Mouse (Mus musculus) MEL (cell line): Measurements from ENCODE around the gene Ppm1f.

ENCODE experiments used
- CTCF ChIP-seq, 3 experiments: IDR thresholded peaks in 2 of 3; conservative IDR thresholded peaks in 1 of 3; 2 replicates each; pipeline ENCODE4 v1.5.1; 2011 to 2012; ENCODE audit warnings: low read length in 3 of 3, low read depth in 2 of 3, mild to moderate bottlenecking in 2 of 3, improper control_type of control experiment in 1 of 3, inconsistent platforms in 1 of 3, mixed read lengths in 1 of 3, moderate library complexity in 1 of 3; ENCODE audit not compliant: control insufficient read depth in 1 of 3, insufficient read depth in 1 of 3, poor library complexity in 1 of 3, severe bottlenecking in 1 of 3
- E2F4 ChIP-seq: IDR thresholded peaks from 2 replicates; pipeline ENCODE4 v1.6.1; 2011; ENCODE audit warnings: low read depth, low read length, improper control_type of control experiment, borderline replicate concordance
- GATA1 ChIP-seq: IDR thresholded peaks from 2 replicates; pipeline ENCODE4 v1.6.1; 2011; ENCODE audit warnings: low read depth, low read length, improper control_type of control experiment
- MEF2A ChIP-seq: IDR thresholded peaks from 2 replicates; pipeline ENCODE4 v1.6.1; 2014; ENCODE audit warnings: low read depth, mild to moderate bottlenecking, inconsistent platforms, low read length, improper control_type of control experiment; ENCODE audit not compliant: poor library complexity, insufficient replicate concordance, severe bottlenecking; ENCODE audit errors: extremely low read depth
- MXI1 ChIP-seq: IDR thresholded peaks from 2 replicates; pipeline ENCODE4 v1.6.1; 2011; ENCODE audit warnings: mild to moderate bottlenecking, low read depth, low read length, improper control_type of control experiment
- NELFE ChIP-seq: IDR thresholded peaks from 2 replicates; pipeline ENCODE4 v1.6.1; 2011; ENCODE audit warnings: low read depth, low read length, improper control_type of control experiment
- POLR2A ChIP-seq, 2 experiments: IDR thresholded peaks; 2 replicates each; pipeline ENCODE4 v1.6.1; 2011 to 2012; ENCODE audit warnings: low read length in 2 of 2, mild to moderate bottlenecking in 2 of 2, control low read depth in 1 of 2, improper control_type of control experiment in 1 of 2, low read depth in 1 of 2, moderate library complexity in 1 of 2; ENCODE audit not compliant: control insufficient read depth in 1 of 2, insufficient read depth in 1 of 2, poor library complexity in 1 of 2
- POLR2AphosphoS5 ChIP-seq: IDR thresholded peaks from 2 replicates; pipeline ENCODE4 v1.6.1; 2012; ENCODE audit warnings: low read depth, borderline replicate concordance, mild to moderate bottlenecking, inconsistent platforms, low read length, moderate library complexity, mixed read lengths
- RCOR1 ChIP-seq: IDR thresholded peaks from 2 replicates; pipeline ENCODE4 v1.6.1; 2012; ENCODE audit warnings: low read depth, mild to moderate bottlenecking, inconsistent platforms, low read length, improper control_type of control experiment
- TAL1 ChIP-seq: IDR thresholded peaks from 2 replicates; pipeline ENCODE4 v1.6.1; 2012; ENCODE audit warnings: mild to moderate bottlenecking, inconsistent platforms, low read length, moderate library complexity, mixed read lengths
- TCF12 ChIP-seq: IDR thresholded peaks from 2 replicates; pipeline ENCODE4 v1.6.1; 2014; ENCODE audit warnings: low read depth, mild to moderate bottlenecking, inconsistent platforms, low read length, improper control_type of control experiment, moderate library complexity
- UBTF ChIP-seq: IDR thresholded peaks from 2 replicates; pipeline ENCODE4 v1.6.1; 2012; ENCODE audit warnings: low read depth, mild to moderate bottlenecking, inconsistent platforms, low read length, improper control_type of control experiment, moderate library complexity, borderline replicate concordance; ENCODE audit not compliant: insufficient read depth
- ZMIZ1 ChIP-seq: IDR thresholded peaks from 2 replicates; pipeline ENCODE4 v1.6.1; 2012; ENCODE audit warnings: low read depth, mild to moderate bottlenecking, inconsistent platforms, low read length, improper control_type of control experiment, moderate library complexity

DNA sequence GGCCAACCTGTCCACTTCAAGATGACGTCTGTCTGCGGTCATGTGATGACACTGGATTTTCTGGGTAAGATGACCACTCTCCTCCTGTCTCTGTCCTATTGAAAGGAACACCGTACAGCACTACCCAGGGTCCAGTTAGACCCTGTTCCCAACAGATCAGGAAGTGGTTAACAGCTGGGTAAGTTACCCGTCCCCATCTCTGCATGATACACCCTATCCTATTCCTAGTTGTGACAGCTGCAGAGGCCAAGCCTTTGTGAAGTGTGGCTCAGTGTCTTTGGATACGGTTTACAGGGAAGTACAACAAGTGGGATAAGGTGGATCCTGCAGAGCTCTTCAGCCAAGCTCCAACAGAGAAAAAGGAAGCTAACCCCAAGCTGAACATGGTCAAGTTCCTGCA, 17.2 kb upstream of the Ppm1f start:
- TF ChIP-seq E2F4: no peak
- no peak for TF ChIP-seq MXI1
- no peak for TF ChIP-seq CTCF (IDR thresholded peaks at IDR 0.05 in 2 of 3, conservative IDR thresholded peaks at IDR 0.05 in 1 of 3; ENCODE audit: control insufficient read depth in 1 of 3, insufficient read depth in 1 of 3, low read depth in 2 of 3, low read length in 3 of 3, poor library complexity in 1 of 3, severe bottlenecking in 1 of 3)
- no peak for TF ChIP-seq UBTF
- TF ChIP-seq NELFE: no peak
- no peak for TF ChIP-seq TAL1
- no peak for TF ChIP-seq GATA1
- TF ChIP-seq ZMIZ1: no peak
- no peak for TF ChIP-seq MEF2A
- TF ChIP-seq POLR2AphosphoS5: no peak
- TF ChIP-seq POLR2A (IDR thresholded peaks at IDR 0.05; ENCODE audit: control insufficient read depth in 1 of 2, insufficient read depth in 1 of 2, low read depth in 1 of 2, low read length in 2 of 2, poor library complexity in 1 of 2): no peak
- TF ChIP-seq RCOR1: no peak
- TF ChIP-seq TCF12: no peak
